Mouse (Mus musculus) midbrain, embryonic 16.5 days (tissue): ENCODE results near the gene Tspan9. TPM values are rescaled to one million over a fixed set of nuclear protein-coding genes. Genes with fewer than 3 reads are reported as not detected.

Experiments used
- ATAC-seq: fragments of 200-750 bp; cut with Nextera tagmentation; 2 replicates; pipeline ENCODE4 v1.8.0; 2017; ENCODE audit warnings: moderate TSS enrichment
- H3K27ac ChIP-seq: fragments of 300-500 bp; sonication (generic); 2 replicates; pipeline ENCODE4 v1.5.1; 2014; ENCODE audit warnings: mild to moderate bottlenecking, low read length, mixed read lengths
- H3K27me3 ChIP-seq: fragments of 300-500 bp; sonication (generic); 2 replicates; pipeline ENCODE4 v1.6.1; 2014; ENCODE audit warnings: low read depth, low read length, mixed read lengths; ENCODE audit not compliant: control insufficient read depth, insufficient read depth
- H3K36me3 ChIP-seq: fragments of 300-500 bp; sonication (generic); 2 replicates; pipeline ENCODE4 v1.6.1; 2014; ENCODE audit warnings: mild to moderate bottlenecking, low read length, moderate library complexity, mixed read lengths; ENCODE audit not compliant: control insufficient read depth, insufficient read depth
- H3K4me1 ChIP-seq: fragments of 300-500 bp; sonication (generic); 2 replicates; pipeline ENCODE4 v1.6.1; 2014; ENCODE audit warnings: mild to moderate bottlenecking, low read length, mixed read lengths; ENCODE audit not compliant: control insufficient read depth, insufficient read depth
- H3K4me2 ChIP-seq: fragments of 300-500 bp; sonication (generic); 2 replicates; pipeline ENCODE4 v1.6.1; 2014; ENCODE audit warnings: mild to moderate bottlenecking, low read length, mixed read lengths
- H3K4me3 ChIP-seq: fragments of 300-500 bp; sonication (generic); 2 replicates; pipeline ENCODE4 v1.5.1; 2014; ENCODE audit warnings: low read depth, mild to moderate bottlenecking, low read length, moderate library complexity, mixed read lengths
- H3K9ac ChIP-seq: fragments of 300-500 bp; sonication (generic); 2 replicates; pipeline ENCODE4 v1.6.1; 2014; ENCODE audit warnings: low read depth, low read length, mixed read lengths
- H3K9me3 ChIP-seq: fragments of 300-500 bp; sonication (generic); replicated peaks from 2 replicates; pipeline ENCODE4 v1.6.1; 2014; ENCODE audit warnings: mild to moderate bottlenecking, low read length, mixed read lengths; ENCODE audit not compliant: control insufficient read depth, poor library complexity, severe bottlenecking
- WGBS: fragments of 180-500 bp; shearing (Covaris S2); extraction: QIAGEN DNeasy Blood & Tissue Kit; methylation state at CpG from one replicate; pipeline ENCODE4 v1.1.7; 2014; 5-methylcytosine and 5-hydroxymethylcytosine counted together
- polyA plus RNA-seq: library from polyadenylated mRNA; unstranded; fragments of >200 nt; fragmentation: Nextera tagmentation; extraction: Ambion mirVana; gene quantifications from 2 replicates; pipeline ENCODE4 v1.2.1, GENCODE M21; 2015

Tspan9 gene
- polyA plus RNA-seq, 1 experiment from 2014 or later = 46.3 TPM

- no peak overlapping the region for H3K9ac ChIP-seq
- H3K36me3 ChIP-seq = no peaks in the 10 kb centered on the region
- ATAC-seq = no peak
- no peaks in the 10 kb centered on the region for H3K27me3 ChIP-seq
- H3K4me3 ChIP-seq = no peak overlapping the region
- H3K4me2 ChIP-seq = no peak overlapping the region
- 40% methylated on average over 4 of the region's 4 CpGs for WGBS
- peaks cover 4% of the 10 kb centered on the region for H3K4me1 ChIP-seq
- H3K9me3 ChIP-seq = no peaks in the 10 kb centered on the region
- H3K27ac ChIP-seq = no peak overlapping the region
Observed at GRCm38 (mm10) chr6:128126876-128127275, 16.5 kb downstream of the Tspan9 start.

DNA sequence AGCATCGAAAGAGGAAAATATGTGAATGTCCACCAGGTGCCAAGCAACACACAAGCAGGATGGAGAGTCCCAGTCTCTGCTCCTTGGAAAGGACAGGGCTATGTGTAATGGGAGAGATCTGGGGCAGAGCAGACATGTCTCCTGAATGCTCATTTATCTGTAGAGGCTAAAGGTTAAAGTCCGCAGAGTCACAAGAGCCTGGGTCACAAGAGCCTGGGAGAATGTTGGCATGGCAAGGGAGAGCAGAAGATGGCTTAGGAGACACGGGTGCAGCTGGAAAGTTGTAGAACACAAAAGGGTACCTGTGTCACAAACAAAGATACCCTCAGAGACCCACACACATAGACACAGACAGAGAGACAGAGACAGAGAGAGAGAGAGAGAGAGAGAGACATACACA lies 17.9 kb downstream of the Tspan9 start:
- Histone ChIP-seq H3K4me1 (peaks cover 4% of the 10 kb centered on the region), H3K27ac (no peak overlapping the region), H3K4me3 (no peak overlapping the region), H3K9me3 (no peaks in the 10 kb centered on the region), H3K27me3 (no peaks in the 10 kb centered on the region), H3K36me3 (no peaks in the 10 kb centered on the region), H3K9ac (no peak overlapping the region), H3K4me2 (no peak overlapping the region)
- WGBS = 87% methylated on average over 3 of the region's 3 CpGs
- no peak for ATAC-seq

DNA sequence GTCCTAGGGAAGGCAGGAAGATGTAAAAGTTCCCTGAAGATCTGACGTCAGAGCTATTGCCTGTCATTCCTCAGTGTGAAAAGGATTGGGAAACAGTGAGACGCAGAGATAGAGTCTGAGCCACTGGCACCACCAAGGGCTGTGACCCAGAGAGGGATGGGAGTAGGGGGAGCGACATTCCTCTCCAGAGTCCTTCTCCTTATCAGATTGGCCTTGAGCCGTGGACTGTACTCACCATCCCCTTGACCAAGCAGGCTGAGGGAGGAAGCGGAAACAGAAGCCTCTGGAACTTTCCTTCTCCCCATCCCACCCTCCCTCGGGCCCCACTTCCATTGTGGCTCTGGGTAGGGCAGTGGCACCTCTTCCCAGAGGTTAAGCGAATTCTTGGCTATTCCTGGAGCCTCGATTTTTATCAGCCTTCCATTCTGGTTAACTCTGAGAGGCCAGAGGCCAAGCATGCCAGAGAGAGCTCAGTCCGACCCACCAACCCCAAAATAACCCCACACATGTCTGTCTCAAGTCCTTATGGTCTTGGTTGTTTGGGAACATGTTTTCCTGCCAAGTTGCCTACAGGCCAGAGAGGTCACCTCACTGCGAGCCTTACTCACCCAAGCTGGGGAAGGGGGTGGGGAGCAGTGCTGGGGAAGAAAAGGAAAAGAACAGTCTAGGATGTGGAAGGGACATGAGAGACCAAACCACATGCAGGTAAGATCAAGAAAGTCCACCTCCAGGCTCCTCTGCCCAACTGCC lies 19.0 kb downstream of the Tspan9 start:
- H3K27me3 ChIP-seq = no peaks in the 10 kb centered on the region
- H3K4me3 ChIP-seq = no peak overlapping the region
- H3K9me3 ChIP-seq = no peaks in the 10 kb centered on the region
- no peak overlapping the region for H3K27ac ChIP-seq
- WGBS = 82% methylated on average over 10 of the region's 10 CpGs
- ATAC-seq = no peak
- H3K36me3 ChIP-seq = no peaks in the 10 kb centered on the region
- no peak overlapping the region for H3K4me2 ChIP-seq
- H3K4me1 ChIP-seq = peaks cover 4% of the 10 kb centered on the region
- no peak overlapping the region for H3K9ac ChIP-seq

- no peaks in the 10 kb centered on the region for H3K36me3 ChIP-seq
- no peak overlapping the region for H3K4me3 ChIP-seq
- no peak overlapping the region for H3K4me2 ChIP-seq
- no peaks in the 10 kb centered on the region for H3K4me1 ChIP-seq
- no peaks in the 10 kb centered on the region for H3K27me3 ChIP-seq
- H3K9me3 ChIP-seq = no peaks in the 10 kb centered on the region
- H3K9ac ChIP-seq = no peak overlapping the region
- no peak overlapping the region for H3K27ac ChIP-seq
- no peak for ATAC-seq
- WGBS = 75% methylated on average over 5 of the region's 5 CpGs
Observed at GRCm38 (mm10) chr6:128122127-128122526, 21.3 kb downstream of the Tspan9 start.

- Histone ChIP-seq H3K27ac (no peak overlapping the region), H3K9me3 (no peaks in the 10 kb centered on the region), H3K27me3 (no peaks in the 10 kb centered on the region), H3K9ac (no peak overlapping the region), H3K4me1 (no peaks in the 10 kb centered on the region), H3K36me3 (no peaks in the 10 kb centered on the region), H3K4me2 (no peak overlapping the region), H3K4me3 (no peak overlapping the region)
- ATAC-seq = no peak
- WGBS = 87% methylated on average over 5 of the region's 5 CpGs
Observed at GRCm38 (mm10) chr6:128121691-128122090, 21.7 kb downstream of the Tspan9 start.

DNA sequence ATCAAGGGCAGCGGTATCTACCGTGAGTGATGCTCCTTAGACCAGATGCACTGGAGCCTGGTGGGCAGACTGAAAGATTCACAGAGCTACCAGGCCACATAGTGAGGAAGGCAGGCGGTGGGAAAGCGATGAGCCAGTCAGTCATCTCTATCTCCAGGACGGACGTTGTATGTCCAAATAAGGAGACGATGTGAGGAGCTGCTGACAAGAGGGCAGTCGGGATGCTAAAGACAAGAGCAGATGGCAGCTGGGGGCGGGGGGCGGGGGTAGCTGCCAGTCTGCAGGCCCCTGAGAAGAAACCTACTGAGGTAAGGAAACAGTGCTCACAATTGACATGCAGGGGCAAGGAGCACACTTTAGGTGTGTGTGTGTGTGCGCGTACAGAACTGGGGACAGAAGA lies 22.6 kb downstream of the Tspan9 start:
- no peak overlapping the region for H3K27ac ChIP-seq
- WGBS = 74% methylated on average over 12 of the region's 12 CpGs
- H3K4me3 ChIP-seq = no peak overlapping the region
- H3K27me3 ChIP-seq = no peaks in the 10 kb centered on the region
- no peaks in the 10 kb centered on the region for H3K9me3 ChIP-seq
- H3K4me2 ChIP-seq = no peak overlapping the region
- no peak for ATAC-seq
- no peaks in the 10 kb centered on the region for H3K4me1 ChIP-seq
- no peak overlapping the region for H3K9ac ChIP-seq
- H3K36me3 ChIP-seq = no peaks in the 10 kb centered on the region

- no peak for ATAC-seq
Observed at GRCm38 (mm10) chr6:128118670-128119230, 24.6 kb downstream of the Tspan9 start.

GRCm38 (mm10) chr6:128116836-128117542 lies 26.4 kb downstream of the Tspan9 start:
- H3K27ac ChIP-seq = no peak overlapping the region
- 62% methylated on average over 10 of the region's 10 CpGs for WGBS

More at GRCm38 (mm10) chr6:128118670-128119230, 24.6 kb downstream of the Tspan9 start:
- no peak overlapping the region for H3K27ac ChIP-seq
- H3K9ac ChIP-seq = no peak overlapping the region
- H3K27me3 ChIP-seq = no peaks in the 10 kb centered on the region
- H3K4me1 ChIP-seq = peaks cover 2% of the 10 kb centered on the region; the same call in 1 of the 2 replicates
- no peaks in the 10 kb centered on the region for H3K36me3 ChIP-seq
- no peak overlapping the region for H3K4me3 ChIP-seq
- 89% methylated on average over 7 of the region's 7 CpGs for WGBS
- no peaks in the 10 kb centered on the region for H3K9me3 ChIP-seq
- H3K4me2 ChIP-seq = no peak overlapping the region

DNA sequence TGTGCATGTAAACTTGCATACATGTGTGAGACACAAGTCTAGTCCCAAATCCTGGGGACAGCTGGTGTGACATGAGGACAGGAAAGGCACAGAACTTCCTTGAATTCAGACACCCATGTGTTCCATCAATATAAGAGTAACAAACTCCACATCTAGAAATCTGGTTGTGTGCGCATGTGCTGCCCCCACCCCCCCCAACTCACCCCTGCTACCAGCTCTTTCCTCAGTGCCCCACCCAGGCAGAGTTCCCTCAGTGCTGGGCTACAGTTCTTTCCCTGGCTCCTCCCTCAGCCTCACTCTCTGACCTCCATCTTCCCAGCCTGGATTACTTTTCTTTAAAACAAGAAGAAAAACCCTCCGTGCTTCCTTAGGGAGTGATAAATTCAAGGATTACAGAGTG lies 27.1 kb downstream of the Tspan9 start:
- ATAC-seq = no peak
- WGBS = 79% methylated on average over 2 of the region's 2 CpGs
- Histone ChIP-seq H3K36me3 (no peaks in the 10 kb centered on the region), H3K27me3 (no peaks in the 10 kb centered on the region), H3K4me3 (no peak overlapping the region), H3K4me2 (no peak overlapping the region), H3K4me1 (peaks cover 23% of the 10 kb centered on the region), H3K27ac (no peak overlapping the region), H3K9ac (no peak overlapping the region), H3K9me3 (no peaks in the 10 kb centered on the region)

More at GRCm38 (mm10) chr6:128116836-128117542, 26.4 kb downstream of the Tspan9 start:
- Histone ChIP-seq H3K4me2 (no peak overlapping the region), H3K9ac (no peak overlapping the region), H3K9me3 (no peaks in the 10 kb centered on the region), H3K4me3 (no peak overlapping the region), H3K27me3 (no peaks in the 10 kb centered on the region), H3K36me3 (no peaks in the 10 kb centered on the region), H3K4me1 (peaks cover 16% of the 10 kb centered on the region)
- no peak for ATAC-seq
